Comparison of ENCODE assay signal across 8 mouse cellular contexts in genomic region chr2:67566566-67566965, GRCm38 (mm10). TPM values are rescaled to one million over a fixed set of nuclear protein-coding genes. Genes with fewer than 3 reads are reported as not detected.
DNase-seq lines count a peak whose midpoint lies in the region; ATAC-seq and TF ChIP-seq lines count a peak whose summit lies in the region.
"Had no signal": no experiment of that assay in that cellular context is flagged by ENCODE, and none has a peak within 500 bp of the region (broad histone marks: within the 10 kb centered on the region; RNA-seq: fewer than 3 reads in every experiment).

No protein-coding gene starts in this region.

- H3K27ac ChIP-seq in cortical plate, adult 2 months (ENCODE audit: insufficient read depth, low read length) = peak overlapping the region; percentile 83; the same call in 1 of the 2 replicates
- no peak overlapping the region for H3K27ac ChIP-seq in heart, embryonic 14.5 days (replicated peaks in 1 of 2; ENCODE audit: control insufficient read depth in 1 of 2, insufficient read depth in 1 of 2, low read depth in 2 of 2, low read length in 2 of 2)
- no peak overlapping the region for H3K27ac ChIP-seq in liver, postnatal 0 days (ENCODE audit: low read depth)
- H3K27ac ChIP-seq: macrophage had no signal

- WGBS in lung, adult 2 months = 4% methylated on average over 12 of the region's 12 CpGs
- 3% methylated on average over 12 of the region's 12 CpGs for WGBS in heart, embryonic 14.5 days
- 6% methylated on average over 12 of the region's 12 CpGs for WGBS in liver, postnatal 0 days (ENCODE audit: insufficient replicate concordance)

- TF ChIP-seq POLR2A in lung, adult 2 months (IDR thresholded peaks at IDR 0.05; ENCODE audit: borderline replicate concordance, extremely low read depth, low read depth, low read length) = no peak
- no peak for TF ChIP-seq POLR2A in cortical plate, adult 2 months (IDR thresholded peaks at IDR 0.05; ENCODE audit: extremely low read depth, insufficient read depth, low read length)

- no peak for DNase-seq in lung, adult 2 months
- DNase-seq in lung, postnatal 25 days (ENCODE audit: low spot score) = no peak
- DNase-seq in liver, postnatal 0 days = no peak
- DNase-seq in left cerebral cortex, postnatal 36 days (ENCODE audit: low spot score in 2 of 2) = no peak
- DNase-seq in thymus, postnatal 36 days = no peak

- H3K9ac ChIP-seq in heart, embryonic 14.5 days (ENCODE audit: low read length) = peak overlapping the region; percentile 72
- no peak overlapping the region for H3K9ac ChIP-seq in liver, postnatal 0 days (replicated peaks)

- no peaks in the 10 kb centered on the region for H3K9me3 ChIP-seq in heart, embryonic 14.5 days (ENCODE audit: control insufficient read depth, low read length)
- no peaks in the 10 kb centered on the region for H3K9me3 ChIP-seq in liver, postnatal 0 days (ENCODE audit: low read length)

- no peak for TF ChIP-seq EP300 in liver, postnatal 0 days (IDR thresholded peaks at IDR 0.05; ENCODE audit: low read depth)

- intact Hi-C loops in left cerebral cortex, postnatal 36 days (cut with DNase I) = loop anchor here (5.0 to 10.0 kb wide), 2 partner anchors 188 to 786 kb away; no protein-coding TSS in a partner anchor

- H3K4me1 ChIP-seq in lung, adult 2 months (ENCODE audit: control insufficient read depth, insufficient read depth, low read length) = no peaks in the 10 kb centered on the region
- peaks cover 2% of the 10 kb centered on the region; the same call in 1 of the 2 replicates for H3K4me1 ChIP-seq in cortical plate, adult 2 months (ENCODE audit: control insufficient read depth, insufficient read depth, low read length)
- H3K4me1 ChIP-seq in heart, embryonic 14.5 days (ENCODE audit: control insufficient read depth in 2 of 2, insufficient read depth in 2 of 2, low read length in 2 of 2) = peaks cover 3 to 12% of the 10 kb centered on the region in 2 experiments; a peak in 3 of 4 replicates
- no peaks in the 10 kb centered on the region for H3K4me1 ChIP-seq in liver, postnatal 0 days (ENCODE audit: insufficient read depth)

- TF ChIP-seq CTCF in lung, adult 2 months (IDR thresholded peaks at IDR 0.05; ENCODE audit: insufficient read depth, low read length) = no peak
- TF ChIP-seq CTCF in cortical plate, adult 2 months (IDR thresholded peaks at IDR 0.05; ENCODE audit: extremely low read depth, insufficient read depth, low read length) = no peak
- no peak for TF ChIP-seq CTCF in liver, postnatal 0 days (IDR thresholded peaks at IDR 0.05; ENCODE audit: low read depth)

- H3K4me3 ChIP-seq in lung, adult 2 months (replicated peaks; ENCODE audit: extremely low read depth, low read depth, low read length) = peak overlapping the region; percentile 5
- H3K4me3 ChIP-seq in cortical plate, adult 2 months (ENCODE audit: insufficient read depth, low read length) = peak overlapping the region; percentile 86
- peak overlapping the region; percentile 71 to 83 for H3K4me3 ChIP-seq in heart, embryonic 14.5 days (ENCODE audit: control insufficient read depth in 1 of 2, insufficient read depth in 1 of 2, low read depth in 1 of 2, low read length in 2 of 2)
- peak overlapping the region; percentile 49 for H3K4me3 ChIP-seq in liver, postnatal 0 days (ENCODE audit: low read depth, low read length)

- no peaks in the 10 kb centered on the region for H3K27me3 ChIP-seq in heart, embryonic 14.5 days (ENCODE audit: control insufficient read depth, insufficient read depth, low read length)
- peaks cover 27% of the 10 kb centered on the region for H3K27me3 ChIP-seq in liver, postnatal 0 days (ENCODE audit: insufficient read depth, low read length)

- H3K4me2 ChIP-seq in heart, embryonic 14.5 days (ENCODE audit: low read length) = peak overlapping the region; percentile 94
- H3K4me2 ChIP-seq in liver, postnatal 0 days (ENCODE audit: low read depth, low read length) = peak overlapping the region; percentile 65

- H3K36me3 ChIP-seq in heart, embryonic 14.5 days (ENCODE audit: control insufficient read depth, insufficient read depth, low read length) = no peaks in the 10 kb centered on the region
- no peaks in the 10 kb centered on the region for H3K36me3 ChIP-seq in liver, postnatal 0 days (replicated peaks; ENCODE audit: insufficient read depth, low read length)

- ATAC-seq in heart, embryonic 14.5 days (ENCODE audit: insufficient number of reproducible peaks, insufficient read depth, low FRiP score, low read depth) = no peak
- no peak for ATAC-seq in liver, postnatal 0 days

RNA-seq across cellular contexts. Expression of gene B3galt1, which starts 0.9 kb away (rescaled TPM):
- polyA plus RNA-seq in lung, adult 2 months (2012; rRNA removed) = 0.28 and 0.36 TPM in 2 replicates
- polyA plus RNA-seq in cortical plate, adult 2 months (2012; rRNA removed) = 26.2 and 28.1 TPM in 2 replicates
- polyA plus RNA-seq in heart, embryonic 14.5 days (2014; fragmentation: Nextera tagmentation; extraction: Ambion mirVana) = 7.1 and 8.9 TPM in 2 replicates
- 2.0 and 2.4 TPM in 2 replicates for polyA plus RNA-seq in liver, postnatal 0 days (2015; fragmentation: Nextera tagmentation; extraction: Ambion mirVana)
- total RNA-seq in left cerebral cortex, postnatal 36 days (2021) = 10 to 100 TPM; 80.4 to 90.8 TPM
- polyA plus RNA-seq: macrophage had no signal

Comparison
In these comparisons a context has a peak if more than half of its experiments do, and no peak if none do; other contexts are left out.
1. H3K4me3 ChIP-seq: peak in every context shown above with its lines; median percentile 86 in cortical plate, adult 2 months; 77 in heart, embryonic 14.5 days; 49 in liver, postnatal 0 days; 5 in lung, adult 2 months.